Mouse (Mus musculus) CD4-positive, CD25-positive, alpha-beta regulatory T cell, adult 2 months (primary cell): Measurements from ENCODE around the gene B4galt1.
A peak's percentile ranks its signal among the peaks of the same experiment; 100 is the strongest.

Experiments
- DNase-seq: peaks from one replicate; pipeline ENCODE4 v3.0.0-alpha.2; 2012; ENCODE audit warnings: low read depth, low spot score

Gene B4galt1

DNA sequence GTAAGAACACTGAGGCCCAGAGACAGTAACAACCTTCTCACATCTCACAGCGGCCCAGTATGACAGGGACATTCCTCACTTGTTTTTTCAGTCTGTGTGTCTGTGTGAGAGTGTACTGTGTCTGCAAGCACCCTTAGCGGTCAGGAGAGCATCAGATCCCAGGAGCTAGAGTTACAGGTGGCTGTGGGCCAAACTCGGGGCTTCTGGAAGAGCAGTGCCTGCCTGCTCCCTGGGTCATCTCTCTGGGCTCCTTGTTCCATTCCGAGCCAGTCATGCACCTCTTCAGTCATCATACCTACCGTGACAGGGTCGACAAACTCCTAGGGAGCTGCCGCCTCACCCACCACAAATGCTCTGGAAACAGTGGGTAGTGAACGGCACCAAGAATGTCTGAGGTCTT lies 10.1 kb downstream of the B4galt1 start:
- DNase-seq: no peak

DNA sequence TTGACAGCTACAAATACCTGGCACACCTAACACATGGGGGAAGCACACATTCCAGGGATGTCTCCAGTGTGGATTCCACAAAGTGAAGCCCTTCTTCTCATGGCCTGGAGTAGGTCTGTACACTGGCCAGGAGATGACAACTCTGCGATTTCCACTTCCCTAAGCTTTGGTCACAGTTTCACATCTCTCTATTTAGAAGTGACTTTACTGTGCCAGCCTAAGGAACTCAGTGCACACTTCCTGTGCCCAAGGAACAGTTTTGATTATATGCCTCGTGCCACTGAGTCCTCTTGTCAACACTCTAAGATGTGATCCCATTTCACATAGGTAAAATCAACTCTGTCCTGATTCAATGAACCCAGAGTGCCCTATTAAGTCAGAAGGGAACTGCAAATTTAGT lies 13.4 kb downstream of the B4galt1 start:
- DNase-seq: peak; percentile 32

DNA sequence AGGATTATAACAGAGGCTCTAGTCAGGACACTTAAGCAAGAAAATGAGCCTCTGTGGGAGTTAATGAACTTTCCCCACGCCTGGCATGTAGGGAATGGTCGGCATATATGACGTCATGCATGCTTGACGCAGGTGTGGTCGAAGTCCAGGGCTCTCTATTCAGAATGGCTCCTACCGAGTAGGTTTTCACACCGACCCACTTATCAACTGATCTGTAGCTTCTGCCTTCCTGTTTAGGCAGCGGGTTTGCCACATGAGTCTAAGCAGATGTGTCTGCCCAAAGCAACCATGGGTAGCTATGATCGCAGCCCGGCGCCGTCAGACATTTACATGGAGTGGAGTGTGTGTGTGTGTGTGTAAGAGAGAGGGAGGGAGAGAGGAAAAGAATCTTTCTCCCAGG lies 14.6 kb downstream of the B4galt1 start:
- DNase-seq: peak; percentile 84

DNA sequence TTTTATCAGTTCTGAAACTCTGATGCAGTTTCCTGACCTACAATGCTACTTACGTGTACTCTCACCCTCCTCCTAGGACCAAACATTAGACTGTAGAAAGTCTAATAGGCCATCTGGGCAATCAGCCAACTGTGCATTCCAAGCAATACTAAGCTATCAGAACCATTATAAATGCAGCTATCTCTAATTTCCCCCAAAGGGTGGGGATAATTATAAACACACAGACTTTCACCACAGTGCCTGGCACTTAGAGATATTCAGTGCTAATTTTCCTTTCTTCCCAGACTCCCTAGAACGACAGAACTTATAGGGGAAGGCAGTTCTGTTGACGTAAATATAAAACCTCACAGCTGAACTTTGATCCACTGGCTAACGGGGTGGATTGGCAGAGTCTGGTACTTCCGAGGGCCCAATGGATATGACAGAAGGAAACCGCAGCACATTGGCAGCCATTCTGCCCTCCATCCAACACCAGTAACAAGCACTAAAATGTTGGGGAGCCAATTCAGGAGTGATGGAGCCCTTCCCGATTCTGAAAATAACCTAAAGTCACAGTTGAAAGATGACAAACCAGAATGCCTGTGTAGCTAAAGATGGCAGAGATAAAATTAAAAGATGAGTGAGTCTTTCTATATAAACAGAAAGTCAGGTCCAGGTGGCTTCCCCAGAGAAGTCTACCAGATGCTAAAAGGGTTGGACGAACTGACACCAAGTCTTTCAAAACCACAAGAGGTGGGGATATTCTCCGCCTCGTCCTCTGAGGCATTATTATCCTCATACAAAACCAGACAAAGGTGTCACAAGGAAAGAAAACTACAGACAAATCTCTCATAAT lies 16.1 kb downstream of the B4galt1 start:
- DNase-seq: peak; percentile 57

DNA sequence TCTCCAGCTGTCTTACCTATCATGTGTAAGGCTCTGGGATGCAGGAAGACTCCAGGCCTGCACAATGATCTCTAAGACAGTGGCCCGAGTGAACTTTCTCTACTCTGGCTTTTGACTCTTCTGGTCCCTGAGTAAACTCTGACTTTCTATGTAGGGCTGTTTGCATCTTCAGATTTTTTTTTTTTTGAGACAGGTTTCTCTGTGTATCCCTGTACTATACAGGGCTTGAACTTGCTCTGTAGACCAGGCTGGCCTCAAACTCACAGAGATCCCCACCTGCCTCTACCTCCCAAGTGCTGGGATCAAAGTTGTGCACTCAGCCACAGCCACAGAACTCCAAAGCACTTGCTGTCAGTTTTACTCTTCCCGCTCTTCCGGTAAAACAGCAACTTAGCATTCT lies 16.8 kb downstream of the B4galt1 start:
- no peak for DNase-seq

DNA sequence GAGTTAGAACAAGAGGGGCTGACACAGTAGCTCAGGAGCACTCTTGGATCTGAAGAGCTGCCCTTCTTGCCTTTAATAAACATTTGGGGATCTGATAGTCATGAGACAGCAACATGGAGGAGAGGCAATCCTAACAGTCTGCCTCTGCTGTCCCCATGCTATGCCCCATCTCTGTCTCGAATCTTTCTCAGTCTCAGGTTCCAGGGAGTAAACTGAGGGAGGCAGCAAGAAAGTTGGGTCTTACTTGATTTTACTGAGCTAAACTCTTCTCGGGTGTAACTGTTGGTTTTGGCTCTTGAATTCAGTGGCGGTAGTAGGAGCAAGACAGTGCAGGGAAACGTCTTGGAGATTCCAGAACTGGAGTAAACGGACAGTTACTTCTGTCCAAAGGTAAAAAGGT lies 18.9 kb downstream of the B4galt1 start:
- DNase-seq: no peak

DNA sequence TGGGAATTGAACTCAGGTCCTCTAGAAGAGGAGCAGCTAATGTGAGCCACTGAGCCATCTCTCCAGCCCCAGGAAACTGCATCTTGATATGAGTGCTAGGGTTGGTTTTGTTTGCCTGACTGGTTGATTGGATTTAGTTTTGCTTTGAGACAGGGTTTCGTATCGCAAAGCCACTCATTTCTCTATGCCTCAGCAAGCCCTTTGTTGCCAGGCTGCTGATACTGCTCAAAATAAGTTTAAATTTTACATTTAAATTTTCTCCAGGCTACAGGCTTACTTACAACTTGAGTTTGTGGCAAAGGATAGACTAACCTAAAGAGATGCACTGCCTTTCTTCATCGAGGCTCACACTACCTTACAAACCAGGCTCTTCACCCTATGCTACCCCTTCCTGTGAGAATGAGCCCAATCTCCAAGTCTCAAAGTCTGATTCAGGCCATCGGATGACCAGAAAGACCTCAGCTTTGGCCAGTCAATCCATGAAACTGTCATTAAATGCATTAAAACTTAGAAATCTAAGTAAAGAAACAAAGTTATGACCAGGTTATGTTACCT lies 19.5 kb downstream of the B4galt1 start:
- peak; percentile 63 for DNase-seq

DNA sequence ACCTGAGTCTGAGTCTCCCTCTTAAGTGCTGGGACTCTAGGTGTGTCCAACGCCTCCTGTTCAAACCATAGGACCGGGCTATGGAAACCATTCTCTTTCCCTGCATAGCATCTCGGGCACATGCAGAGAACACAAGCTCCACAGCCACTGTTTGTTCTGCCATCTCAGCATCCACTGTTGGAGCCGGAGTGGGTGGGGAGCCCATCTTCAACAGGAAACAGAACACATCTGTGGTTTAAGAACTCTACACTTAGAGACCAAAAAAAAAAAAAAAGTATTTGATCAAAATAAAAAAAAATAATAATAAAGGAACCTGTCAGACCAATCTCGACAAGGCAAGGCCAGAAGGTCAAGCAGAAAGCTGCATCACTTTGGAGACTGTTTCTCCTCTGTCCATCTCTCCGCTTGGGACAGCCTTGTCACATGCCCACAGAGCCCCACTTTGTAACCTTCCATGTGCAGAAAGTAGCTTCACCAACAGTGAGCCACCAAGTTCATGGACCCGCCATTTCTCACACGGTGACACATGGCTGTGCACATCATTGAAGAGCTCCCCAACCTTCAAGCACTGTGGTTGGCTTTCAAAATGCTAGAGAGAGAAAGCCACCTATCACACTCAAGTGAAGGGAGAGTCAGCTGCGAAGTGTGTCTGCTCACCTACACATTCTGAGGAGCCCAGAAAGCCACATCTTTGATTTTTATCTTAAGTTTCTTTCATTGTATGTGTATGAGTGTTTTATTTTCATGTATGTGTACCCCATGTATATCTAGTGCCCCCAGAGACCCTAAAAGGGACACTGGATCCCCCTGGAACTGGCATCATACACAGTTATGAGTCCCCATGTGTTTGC lies 20.2 kb downstream of the B4galt1 start:
- DNase-seq: peak; percentile 74

DNA sequence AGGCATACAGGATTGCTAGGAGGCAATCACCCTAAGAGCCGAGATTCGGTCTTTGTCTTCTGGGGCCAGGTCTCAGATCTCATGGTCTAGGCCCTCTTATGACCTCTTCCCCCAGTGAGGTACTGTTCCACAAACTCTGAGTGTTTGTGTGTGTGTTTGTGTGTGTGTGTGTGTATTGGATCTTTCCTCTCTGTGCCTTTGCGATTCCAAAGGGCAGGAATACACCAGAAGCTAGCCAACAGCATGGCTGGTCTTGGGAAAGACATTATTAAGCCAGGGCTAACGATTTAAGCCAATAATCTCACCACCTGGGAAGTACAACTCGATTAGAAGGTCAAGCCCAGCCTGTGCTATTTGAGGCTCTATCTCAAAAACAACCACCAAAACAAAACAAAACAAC lies 23.3 kb downstream of the B4galt1 start:
- DNase-seq: no peak

DNA sequence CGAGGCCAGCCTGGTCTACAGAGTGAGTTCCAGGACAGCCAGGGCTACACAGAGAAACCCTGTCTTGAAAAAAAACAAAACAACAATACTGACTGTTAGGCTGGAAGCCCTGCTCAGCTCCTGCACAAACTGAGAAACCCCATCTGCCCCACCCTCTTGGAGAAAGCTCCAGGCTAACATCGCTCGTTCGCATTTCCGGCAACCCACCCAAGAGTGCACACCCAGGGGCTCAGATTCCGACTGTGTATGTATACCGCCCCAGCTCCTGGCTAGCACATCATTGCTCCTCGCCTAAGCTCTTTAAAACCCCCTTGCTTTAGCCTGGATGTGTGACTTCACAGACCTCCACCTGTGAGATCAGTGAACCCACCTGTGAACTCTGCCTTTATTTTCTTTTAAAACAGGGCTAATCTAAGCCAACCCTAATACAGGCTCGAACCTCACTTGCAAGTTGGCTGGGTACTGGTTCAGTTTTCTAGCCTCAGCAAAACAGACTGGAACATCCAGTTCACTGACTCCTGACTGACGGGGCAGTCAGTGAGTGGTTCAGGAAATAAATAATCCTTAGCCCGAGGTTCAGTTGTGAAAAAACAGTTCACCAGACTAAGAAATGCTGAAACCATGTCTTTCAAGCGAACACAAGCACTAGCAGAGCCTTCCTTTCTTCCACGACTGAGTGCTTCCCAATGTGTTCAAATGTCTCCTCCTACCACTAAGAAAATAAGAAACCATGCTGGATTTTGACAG lies 24.0 kb downstream of the B4galt1 start:
- no peak for DNase-seq

DNA sequence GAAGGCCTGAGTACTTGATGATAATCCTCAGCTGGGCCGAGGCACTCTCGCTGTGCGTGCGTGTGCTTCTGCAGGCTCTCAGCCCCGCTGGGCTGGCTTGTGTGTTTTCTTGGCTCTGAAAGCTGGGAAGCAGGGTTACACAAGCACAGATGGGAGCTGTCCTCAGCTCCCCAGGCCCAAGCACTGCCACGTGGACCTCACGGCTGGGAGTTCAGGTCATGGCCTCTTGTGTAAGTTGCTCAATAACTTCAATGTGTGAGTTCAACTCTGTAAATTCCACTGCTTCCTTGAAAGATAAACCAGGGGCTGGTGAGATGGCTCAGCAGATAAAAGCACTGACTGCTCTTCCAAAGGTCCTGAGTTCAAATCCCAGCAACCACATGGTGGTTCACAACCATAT lies 24.9 kb downstream of the B4galt1 start:
- no peak for DNase-seq

DNA sequence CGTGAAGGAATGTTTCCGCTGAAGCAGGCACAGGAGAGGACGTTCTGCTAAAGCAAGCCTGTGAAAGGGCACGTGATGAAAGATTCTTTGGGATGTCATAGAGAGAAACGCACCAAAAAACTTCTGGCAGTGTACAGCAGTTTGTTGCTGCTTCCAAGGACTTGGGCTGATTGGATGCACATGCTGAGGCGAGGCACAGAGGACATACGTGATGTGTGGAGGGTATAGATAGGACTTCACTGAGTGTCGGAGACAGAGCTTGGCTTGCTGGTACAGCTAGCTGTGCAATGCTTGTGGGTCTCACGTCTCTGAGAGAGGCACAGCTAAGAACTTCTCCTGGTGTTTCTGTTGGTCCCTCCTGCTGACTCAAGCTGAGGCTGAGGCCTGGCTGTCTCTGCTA lies 25.9 kb downstream of the B4galt1 start:
- DNase-seq: no peak

DNA sequence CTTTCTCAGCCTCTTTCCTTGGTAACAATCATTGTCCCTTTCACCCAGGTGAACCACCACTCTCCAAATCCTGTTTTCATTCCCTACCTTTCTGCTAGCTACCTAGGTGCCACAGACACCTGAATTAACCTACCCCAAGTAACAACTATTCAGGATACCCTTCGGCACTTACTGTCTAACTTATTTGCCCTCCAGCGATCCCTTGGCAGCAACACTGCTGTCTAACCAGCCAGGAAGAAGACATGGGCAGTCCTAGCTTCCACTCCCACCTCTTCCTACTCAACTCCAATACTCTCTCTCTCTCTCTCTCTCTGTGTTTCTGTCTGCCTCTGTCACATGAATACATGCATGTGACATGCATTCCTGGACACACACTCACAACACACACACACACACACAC lies 27.0 kb downstream of the B4galt1 start:
- no peak for DNase-seq

DNA sequence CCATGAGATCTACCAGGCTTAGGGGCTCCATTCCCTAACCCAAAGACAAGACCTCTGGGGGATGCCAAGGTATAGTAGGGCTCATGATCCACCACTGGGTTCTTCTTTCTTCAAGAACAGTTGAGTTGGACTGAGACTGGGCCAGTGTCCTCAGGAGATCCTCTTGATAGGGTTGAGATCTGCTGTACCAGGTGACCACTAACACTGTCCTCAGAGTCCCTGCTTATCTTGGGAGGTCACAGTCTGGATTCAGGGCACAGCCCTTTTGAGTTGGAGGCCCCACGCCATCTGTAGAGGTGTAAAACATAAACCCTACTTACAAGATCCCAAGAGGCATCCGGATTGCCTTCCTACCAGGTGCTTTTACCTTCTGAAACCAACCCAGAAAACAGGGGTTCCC lies 27.8 kb downstream of the B4galt1 start:
- DNase-seq: no peak

DNA sequence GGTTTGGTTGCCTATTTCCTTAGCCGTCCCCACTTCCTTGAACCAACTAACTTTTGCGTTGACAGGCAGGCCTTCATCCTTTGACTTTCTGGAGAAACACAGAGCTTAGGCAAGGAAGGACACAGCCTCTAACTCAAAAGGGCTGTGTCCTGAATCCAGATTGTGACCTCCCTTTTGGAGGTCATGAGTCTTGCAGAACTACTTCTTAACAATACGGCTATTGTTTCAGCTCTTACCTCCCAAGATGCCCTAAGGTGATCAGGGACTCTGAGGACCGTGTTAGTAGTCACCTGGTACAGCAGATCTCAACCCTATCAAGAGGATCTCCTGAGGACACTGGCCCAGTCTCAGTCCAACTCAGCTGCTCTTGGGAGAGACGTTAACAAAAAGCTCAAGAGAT lies 28.7 kb downstream of the B4galt1 start:
- no peak for DNase-seq

DNA sequence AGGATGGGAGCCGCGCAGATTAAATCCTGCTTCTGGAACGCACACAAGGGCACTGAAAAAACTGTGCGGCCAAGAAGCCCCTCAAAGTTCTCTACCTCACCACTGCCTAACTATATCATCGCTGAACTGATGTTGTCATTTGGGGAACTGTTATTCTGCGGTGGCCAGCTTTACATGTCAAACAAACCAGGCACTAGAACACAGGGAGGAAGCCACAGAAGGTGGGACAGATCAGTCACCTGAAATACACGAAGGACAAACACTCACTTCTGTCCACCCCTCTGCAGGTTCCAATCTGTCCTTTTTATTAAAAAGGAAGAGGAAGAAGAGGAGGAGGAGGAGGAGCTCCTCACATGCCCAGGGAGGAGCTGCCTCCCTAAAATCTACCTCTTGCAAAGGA lies 29.3 kb downstream of the B4galt1 start:
- peak; percentile 22 for DNase-seq

DNA sequence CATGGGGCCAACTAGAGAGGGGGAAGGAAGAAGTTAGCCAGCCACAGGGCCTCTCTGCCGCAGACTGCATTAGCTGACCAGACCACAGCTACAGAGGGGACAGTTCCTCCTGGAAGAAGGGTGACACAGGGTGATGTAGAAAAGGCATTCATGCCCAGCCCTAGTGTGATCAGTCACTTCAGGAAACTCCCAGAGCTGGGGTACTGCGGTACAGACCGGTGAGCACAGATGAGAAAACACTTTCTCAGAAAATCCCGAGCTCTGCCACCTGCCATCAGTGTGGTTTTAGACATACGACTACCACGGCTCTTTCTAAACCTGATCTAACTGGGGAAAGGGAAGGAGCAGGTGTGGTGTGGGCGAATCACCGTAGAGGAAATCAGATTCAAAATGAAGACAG lies 30.1 kb downstream of the B4galt1 start:
- DNase-seq: peak; percentile 68

DNA sequence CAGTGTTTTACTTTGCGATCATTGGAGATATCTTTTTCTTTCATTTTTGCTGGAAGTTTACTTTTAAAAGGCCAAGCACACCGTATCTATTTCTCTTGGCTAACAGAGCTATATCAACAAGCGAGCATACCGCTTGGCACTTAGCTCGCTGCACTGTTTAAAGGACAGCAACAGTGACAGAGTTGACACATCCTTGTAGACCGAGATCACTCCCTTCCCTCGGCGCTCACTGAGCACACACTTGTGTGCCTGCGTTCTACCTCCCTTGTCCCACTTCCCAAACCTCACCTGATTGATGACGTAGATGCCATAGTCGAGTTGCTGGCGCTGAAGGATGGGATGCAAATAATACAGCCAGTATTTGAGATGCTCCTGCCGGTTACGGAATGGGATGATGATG lies 30.7 kb downstream of the B4galt1 start:
- peak; percentile 22 for DNase-seq

DNA sequence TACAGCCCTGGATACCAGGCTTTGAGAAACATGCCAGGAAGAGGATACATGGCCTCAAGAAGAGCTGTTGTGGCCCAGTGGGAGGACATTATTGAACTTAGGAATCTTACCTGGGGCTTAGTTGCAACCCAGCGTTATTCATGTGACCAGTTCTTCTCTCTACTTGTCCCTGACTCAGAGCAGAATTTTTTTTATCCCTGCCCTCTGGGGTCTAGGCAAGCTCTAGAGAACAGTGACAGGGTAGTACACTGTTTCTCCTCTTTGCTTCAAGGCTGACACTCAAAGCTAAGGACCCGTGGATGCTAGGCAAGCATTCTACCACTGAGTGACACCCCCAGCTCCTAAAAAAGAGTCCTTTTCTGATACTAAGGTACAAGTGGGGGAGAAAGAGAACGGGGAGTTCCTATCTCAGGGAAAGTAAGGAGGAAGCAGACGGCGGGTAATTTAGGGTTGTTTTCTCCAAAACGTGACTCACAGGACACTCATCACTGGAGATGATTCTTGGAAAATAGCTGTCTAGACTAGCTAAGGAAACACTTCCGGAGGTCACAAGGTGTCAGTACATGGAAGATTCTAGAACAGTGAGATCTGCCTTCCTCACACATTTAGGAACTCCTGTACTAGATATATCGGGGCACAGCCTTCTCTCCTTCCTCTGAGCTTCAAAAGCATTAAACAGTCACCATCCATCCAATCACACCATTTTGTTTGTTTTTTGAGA lies 32.3 kb downstream of the B4galt1 start:
- peak; percentile 24 for DNase-seq

DNA sequence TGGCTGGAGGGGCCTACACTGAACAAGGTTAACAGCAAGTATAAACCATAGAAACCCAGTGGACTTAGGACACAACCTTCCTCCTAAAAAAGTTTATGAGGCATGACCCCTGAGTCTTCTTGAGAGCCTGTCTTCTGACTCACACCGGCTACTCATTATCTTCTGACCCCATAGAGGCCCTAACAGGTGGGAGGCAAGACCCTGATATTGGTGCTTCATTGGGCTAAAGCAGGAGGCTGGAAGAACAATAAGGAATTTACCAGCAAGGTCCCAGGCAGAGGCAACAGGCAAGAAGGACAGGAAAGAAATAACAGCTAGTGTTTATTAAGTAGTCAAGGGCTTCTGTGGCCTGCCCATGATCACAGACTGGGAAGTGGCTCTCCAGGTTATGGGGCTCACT lies 32.9 kb downstream of the B4galt1 start:
- no peak for DNase-seq

DNA sequence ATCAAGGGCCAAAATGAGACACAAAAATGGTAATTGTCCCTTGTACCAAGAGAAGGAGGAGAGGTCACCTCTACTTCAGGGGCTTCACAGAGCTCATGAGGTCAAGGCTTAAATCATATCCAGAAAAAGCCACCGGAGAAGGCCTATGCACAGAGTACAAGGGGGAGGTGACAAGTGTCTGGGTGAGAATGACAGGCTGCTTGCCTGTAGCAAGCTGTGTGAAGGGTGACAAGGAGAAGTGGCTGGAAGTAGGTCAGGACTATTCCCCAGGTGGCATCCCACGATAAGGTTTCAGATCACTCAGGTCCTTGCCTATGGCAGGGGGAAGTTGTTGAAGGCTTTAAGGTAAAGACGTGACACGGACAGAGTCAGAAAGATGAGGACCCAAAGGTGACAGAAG lies 33.8 kb downstream of the B4galt1 start:
- no peak for DNase-seq
